Mouse (Mus musculus): ENCODE data around the gene Slc27a4. TPM values are rescaled to one million over a fixed set of nuclear protein-coding genes. Genes with fewer than 3 reads are reported as not detected.

The Slc27a4 gene
- total RNA-seq, 1 experiment from 2014 or later: 26.2 TPM

GRCm38 (mm10) chr2:29849841-29850480, 47.5 kb downstream of the Slc27a4 start:
- no peak for ATAC-seq (ENCODE audit: extremely low read depth, insufficient number of reproducible peaks, low FRiP score, poor library complexity, severe bottlenecking)

GRCm38 (mm10) chr2:29852957-29853485, 50.6 kb downstream of the Slc27a4 start:
- no peak for ATAC-seq (ENCODE audit: extremely low read depth, insufficient number of reproducible peaks, low FRiP score, poor library complexity, severe bottlenecking)

- ATAC-seq (ENCODE audit: extremely low read depth, insufficient number of reproducible peaks, low FRiP score, poor library complexity, severe bottlenecking): no peak
Measured at GRCm38 (mm10) chr2:29853736-29854135, 51.3 kb downstream of the Slc27a4 start.

GRCm38 (mm10) chr2:29855585-29856210, 53.3 kb downstream of the Slc27a4 start:
- ATAC-seq (ENCODE audit: extremely low read depth, insufficient number of reproducible peaks, low FRiP score, poor library complexity, severe bottlenecking): no peak

GRCm38 (mm10) chr2:29856451-29857260, 54.2 kb downstream of the Slc27a4 start:
- ATAC-seq (ENCODE audit: extremely low read depth, insufficient number of reproducible peaks, low FRiP score, poor library complexity, severe bottlenecking): no peak

GRCm38 (mm10) chr2:29857341-29857740, 54.9 kb downstream of the Slc27a4 start:
- ATAC-seq (ENCODE audit: extremely low read depth, insufficient number of reproducible peaks, low FRiP score, poor library complexity, severe bottlenecking): no peak

- no peak for ATAC-seq (ENCODE audit: extremely low read depth, insufficient number of reproducible peaks, low FRiP score, poor library complexity, severe bottlenecking)
Measured at GRCm38 (mm10) chr2:29857967-29858366, 55.5 kb downstream of the Slc27a4 start.

GRCm38 (mm10) chr2:29858748-29859473, 56.5 kb downstream of the Slc27a4 start:
- ATAC-seq (ENCODE audit: extremely low read depth, insufficient number of reproducible peaks, low FRiP score, poor library complexity, severe bottlenecking): 0 out of 2 replicates have a peak, but pooled peaks have one; percentile 24

GRCm38 (mm10) chr2:29865125-29865524, 62.7 kb downstream of the Slc27a4 start:
- ATAC-seq (ENCODE audit: extremely low read depth, insufficient number of reproducible peaks, low FRiP score, poor library complexity, severe bottlenecking): no peak

Other genes with a start within 250 kb of the Slc27a4 start
- gene Rapgef1, start 182.9 kb upstream of the Slc27a4 start, total RNA-seq (2017): 74.8 and 93.5 TPM in 2 replicates
- gene Gm13420, start 50.9 kb upstream of the Slc27a4 start, total RNA-seq (2017): not detected in 2 replicates
- 0.74 and 1.5 TPM in 2 replicates for gene Gm13547, start 43.3 kb upstream of the Slc27a4 start, total RNA-seq (2017)
- gene Coq4, start 15.1 kb upstream of the Slc27a4 start, total RNA-seq (2017): 5.5 and 11.9 TPM in 2 replicates
- gene Trub2, start 14.1 kb upstream of the Slc27a4 start, total RNA-seq (2017): 37.3 and 37.5 TPM in 2 replicates
- 11.4 and 12.0 TPM in 2 replicates for gene Urm1, start 17.4 kb downstream of the Slc27a4 start, total RNA-seq (2017)
- gene Cercam, start 66.5 kb downstream of the Slc27a4 start, total RNA-seq (2017): 0.23 and 0.25 TPM in 2 replicates
- 78.0 and 84.3 TPM in 2 replicates for gene Odf2, start 86.6 kb downstream of the Slc27a4 start, total RNA-seq (2017)
- gene Gle1, start 132.8 kb downstream of the Slc27a4 start, total RNA-seq (2017): 73.9 and 79.8 TPM in 2 replicates
- gene Sptan1, start 162.9 kb downstream of the Slc27a4 start, total RNA-seq (2017): 259 and 285 TPM in 2 replicates
- 0.70 and 0.86 TPM in 2 replicates for gene Wdr34, start 246.2 kb downstream of the Slc27a4 start, total RNA-seq (2017)

Measured in neutrophil, adult 5-6 weeks (primary cell).